Mouse (Mus musculus) stomach, embryonic 15.5 days (tissue): ENCODE measurements around the gene Cavin2. TPM values are rescaled to one million over a fixed set of nuclear protein-coding genes. Genes with fewer than 3 reads are reported as not detected.
A peak's percentile ranks its signal among the peaks of the same experiment; 100 is the strongest.

ENCODE experiments used
- ATAC-seq: fragments of 200-750 bp; cut with Nextera tagmentation; 2 replicates; pipeline ENCODE4 v1.8.0; 2017; ENCODE audit warnings: low read depth, moderate number of reproducible peaks, moderate TSS enrichment; ENCODE audit not compliant: insufficient read depth, low FRiP score
- H3K27ac ChIP-seq: fragments of 300-500 bp; sonication (generic); 2 replicates; pipeline ENCODE4 v1.5.1; 2015; ENCODE audit warnings: mild to moderate bottlenecking, inconsistent platforms
- H3K27me3 ChIP-seq: fragments of 300-500 bp; sonication (generic); replicated peaks from 2 replicates; pipeline ENCODE4 v1.6.1; 2015; ENCODE audit warnings: inconsistent platforms
- H3K36me3 ChIP-seq: fragments of 300-500 bp; sonication (generic); 2 replicates; pipeline ENCODE4 v1.6.1; 2015; ENCODE audit warnings: inconsistent platforms
- H3K4me1 ChIP-seq: fragments of 300-500 bp; sonication (generic); 2 replicates; pipeline ENCODE4 v1.6.1; 2015; ENCODE audit warnings: inconsistent platforms
- H3K4me2 ChIP-seq: fragments of 300-500 bp; sonication (generic); 2 replicates; pipeline ENCODE4 v1.6.1; 2015; ENCODE audit warnings: mild to moderate bottlenecking, inconsistent platforms
- H3K4me3 ChIP-seq: fragments of 300-500 bp; sonication (generic); replicated peaks from 2 replicates; pipeline ENCODE4 v1.5.1; 2015; ENCODE audit warnings: inconsistent platforms
- H3K9ac ChIP-seq: fragments of 300-500 bp; sonication (generic); 2 replicates; pipeline ENCODE4 v1.6.1; 2015; ENCODE audit warnings: inconsistent platforms
- H3K9me3 ChIP-seq: fragments of 300-500 bp; sonication (generic); 2 replicates; pipeline ENCODE4 v1.6.1; 2016; ENCODE audit warnings: inconsistent platforms
- WGBS: fragments of 180-500 bp; shearing (Covaris S2); methylation state at CpG from one replicate; pipeline ENCODE4 v1.1.7; 2015; 5-methylcytosine and 5-hydroxymethylcytosine counted together
- polyA plus RNA-seq: library from polyadenylated mRNA; unstranded; fragments of >200 nt; fragmentation: Nextera tagmentation; extraction: Ambion mirVana; gene quantifications from 2 replicates; pipeline ENCODE4 v1.2.1, GENCODE M21; 2015

Gene Cavin2
- polyA plus RNA-seq, 1 experiment from 2014 or later, result 83.9 TPM

DNA sequence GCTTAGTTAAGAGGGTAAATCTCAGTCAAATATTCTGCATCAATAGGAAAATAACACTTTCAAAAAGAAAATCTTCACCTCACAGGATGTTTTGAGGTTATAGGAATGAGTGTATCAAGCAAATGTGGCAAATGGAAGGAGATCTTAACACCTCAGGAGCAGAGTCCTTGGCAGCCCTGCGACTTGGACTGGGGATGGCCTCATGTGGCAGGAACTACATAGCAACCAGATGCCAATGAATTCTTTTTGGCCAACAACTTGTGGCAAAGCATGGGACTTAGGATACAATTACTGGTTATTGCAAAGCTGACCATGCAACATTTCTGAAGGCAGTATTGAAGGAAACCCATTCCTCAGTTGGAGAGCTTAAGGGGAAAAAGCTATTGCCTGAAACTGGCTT lies 39.6 kb downstream of the Cavin2 start:
- peaks cover 4% of the 10 kb centered on the region; the same call in 1 of the 2 replicates for H3K4me1 ChIP-seq
- no peak for ATAC-seq
- H3K4me2 ChIP-seq, result no peak overlapping the region
- H3K4me3 ChIP-seq, result no peak overlapping the region
- H3K27ac ChIP-seq, result no peak overlapping the region
- 88% methylated on average over 1 of the region's 1 CpGs for WGBS
- no peak overlapping the region for H3K9ac ChIP-seq
- H3K9me3 ChIP-seq, result no peaks in the 10 kb centered on the region
- no peaks in the 10 kb centered on the region for H3K27me3 ChIP-seq
- H3K36me3 ChIP-seq, result no peaks in the 10 kb centered on the region

DNA sequence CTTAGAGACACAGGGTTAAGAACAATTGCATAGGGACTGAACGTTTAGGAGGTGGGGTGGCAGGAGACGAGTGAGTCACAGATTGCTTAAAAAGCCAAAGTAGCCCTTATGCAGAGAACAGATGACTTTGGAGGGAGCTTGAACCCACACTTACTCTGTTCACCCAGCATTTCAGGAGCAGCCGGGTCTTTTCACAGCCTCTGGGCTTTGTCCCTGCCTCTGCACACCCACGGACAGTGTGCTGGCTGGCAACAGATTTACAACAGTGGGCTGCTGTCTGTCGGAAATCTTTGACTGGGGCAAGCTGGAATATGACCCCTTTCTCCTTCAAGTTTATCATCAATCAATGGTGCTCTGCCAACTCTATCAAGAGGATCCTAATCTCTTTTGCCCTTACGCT lies 44.1 kb downstream of the Cavin2 start:
- H3K4me3 ChIP-seq, result peak overlapping the region; percentile 35; the same call in 1 of the 2 replicates

DNA sequence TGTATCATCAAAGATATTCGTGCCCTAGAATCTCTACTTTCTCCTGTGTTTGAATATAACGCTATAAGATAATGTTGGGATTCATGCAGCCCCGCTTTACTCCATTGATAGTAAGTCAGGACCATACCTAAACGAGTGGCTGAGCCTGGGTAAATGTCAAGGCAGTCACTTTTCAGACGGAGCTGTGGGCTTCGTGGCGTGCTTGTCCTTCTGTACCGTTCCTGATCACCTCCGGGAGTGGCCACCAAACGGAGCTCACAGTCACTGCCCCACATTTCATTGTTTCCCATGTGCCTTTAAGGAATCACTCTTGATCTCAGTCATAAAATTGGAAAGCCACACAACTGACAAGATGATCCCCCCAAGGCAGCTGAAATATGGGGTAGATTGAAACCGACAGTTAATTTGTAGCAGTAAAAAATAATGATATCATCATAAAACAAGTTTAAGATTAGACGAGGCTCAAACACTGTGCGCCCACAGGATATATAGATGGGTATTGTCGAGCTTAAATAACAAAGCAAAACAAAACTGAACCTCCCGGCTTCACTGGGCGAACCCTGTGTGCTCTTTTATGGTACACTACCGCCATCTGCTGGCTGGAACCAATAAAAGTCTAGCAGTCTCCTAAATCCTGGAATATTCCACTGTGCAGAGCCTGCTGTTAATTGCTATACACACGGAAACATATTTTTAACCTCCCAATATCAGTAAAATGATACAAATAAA lies 44.8 kb downstream of the Cavin2 start:
- ATAC-seq, result peak; percentile 81; the same call in 1 of the 2 replicates
- Histone ChIP-seq H3K4me2 (peak overlapping the region; percentile 67), H3K9me3 (no peaks in the 10 kb centered on the region), H3K36me3 (no peaks in the 10 kb centered on the region), H3K4me1 (peaks cover 6% of the 10 kb centered on the region; the same call in 1 of the 2 replicates), H3K27me3 (no peaks in the 10 kb centered on the region), H3K9ac (no peak overlapping the region), H3K27ac (no peak overlapping the region), H3K4me3 (peak overlapping the region; percentile 35)
- WGBS, result 9% methylated on average over 18 of the region's 18 CpGs

More for the DNA sequence above, 44.1 kb downstream of the Cavin2 start:
- Histone ChIP-seq H3K27me3 (no peaks in the 10 kb centered on the region), H3K9ac (no peak overlapping the region), H3K36me3 (no peaks in the 10 kb centered on the region), H3K4me2 (peak overlapping the region; percentile 67), H3K9me3 (no peaks in the 10 kb centered on the region), H3K4me1 (peaks cover 6% of the 10 kb centered on the region; the same call in 1 of the 2 replicates), H3K27ac (no peak overlapping the region)
- WGBS, result 28% methylated on average over 6 of the region's 6 CpGs
- ATAC-seq, result no peak

DNA sequence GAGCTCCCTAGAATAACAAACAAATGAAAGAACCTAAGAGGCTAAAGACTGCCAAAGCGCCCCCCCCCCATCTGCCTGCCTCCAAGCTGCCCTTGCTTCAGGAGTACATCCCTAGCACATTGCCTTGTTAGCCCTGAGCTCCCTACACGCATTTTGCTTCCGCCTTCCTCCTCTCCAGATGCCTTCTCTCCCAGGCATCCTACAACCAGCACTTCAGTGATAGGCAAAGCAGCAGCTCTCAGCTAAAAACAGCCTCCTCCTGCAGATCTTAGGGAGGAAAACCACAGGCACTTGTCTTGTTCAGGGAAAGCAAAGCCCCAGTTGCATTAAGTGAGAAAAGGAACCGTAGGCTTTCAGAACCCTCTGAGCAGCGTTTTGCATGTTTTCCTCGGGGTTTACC lies 45.4 kb downstream of the Cavin2 start:
- H3K9me3 ChIP-seq, result no peaks in the 10 kb centered on the region
- no peaks in the 10 kb centered on the region for H3K27me3 ChIP-seq
- 26% methylated on average over 6 of the region's 6 CpGs for WGBS
- no peak overlapping the region for H3K4me2 ChIP-seq
- no peak overlapping the region for H3K9ac ChIP-seq
- H3K27ac ChIP-seq, result no peak overlapping the region
- H3K36me3 ChIP-seq, result no peaks in the 10 kb centered on the region
- ATAC-seq, result peak; percentile 67; the same call in 1 of the 2 replicates
- no peak overlapping the region for H3K4me3 ChIP-seq
- peaks cover 6% of the 10 kb centered on the region; the same call in 1 of the 2 replicates for H3K4me1 ChIP-seq

DNA sequence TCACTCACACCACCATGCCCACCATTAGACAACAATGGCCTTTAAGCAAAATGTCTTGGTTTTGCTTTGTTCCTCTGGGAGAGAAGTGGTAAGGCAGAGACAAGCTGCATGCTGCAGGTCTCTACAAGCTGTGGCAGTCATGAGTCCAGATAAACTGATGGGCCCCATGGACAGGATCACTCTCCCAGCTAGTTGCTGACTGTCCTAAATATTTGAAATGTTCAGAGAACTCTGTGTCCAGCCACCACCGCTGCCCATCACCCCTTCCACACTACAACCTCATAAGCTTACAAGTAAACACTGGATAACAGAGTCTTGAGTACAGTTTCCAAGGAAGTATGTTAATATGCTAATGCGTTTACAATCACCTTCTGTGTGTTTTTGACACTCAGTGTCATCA lies 46.2 kb downstream of the Cavin2 start:
- Histone ChIP-seq H3K4me1 (peaks cover 6% of the 10 kb centered on the region; the same call in 1 of the 2 replicates), H3K27ac (no peak overlapping the region), H3K9me3 (no peaks in the 10 kb centered on the region), H3K4me3 (no peak overlapping the region), H3K36me3 (no peaks in the 10 kb centered on the region), H3K4me2 (no peak overlapping the region), H3K9ac (no peak overlapping the region), H3K27me3 (no peaks in the 10 kb centered on the region)
- no peak for ATAC-seq
- WGBS, result 84% methylated on average over 2 of the region's 2 CpGs

DNA sequence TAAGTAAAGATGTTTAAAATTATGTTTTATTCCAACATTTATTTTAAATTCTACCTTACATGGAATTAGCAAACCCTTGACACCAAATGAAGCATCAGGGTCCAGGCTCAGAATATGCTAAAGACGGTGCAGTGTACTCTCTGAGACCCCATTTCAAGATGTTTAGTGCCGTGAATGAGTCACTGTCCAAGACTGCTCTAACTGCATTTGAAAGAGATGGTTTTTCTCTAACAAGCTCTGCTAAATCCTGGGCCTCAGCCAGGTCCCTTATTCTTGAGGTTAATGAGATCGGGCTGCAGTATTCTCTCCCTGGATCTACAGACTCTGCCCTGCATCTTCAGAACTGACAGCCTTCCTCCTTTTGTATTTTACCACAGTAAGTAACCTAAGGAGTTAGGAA lies 55.2 kb downstream of the Cavin2 start:
- WGBS, result 50% methylated on average over 3 of the region's 3 CpGs
- Histone ChIP-seq H3K36me3 (no peaks in the 10 kb centered on the region), H3K27me3 (no peaks in the 10 kb centered on the region), H3K4me3 (no peak overlapping the region), H3K9ac (no peak overlapping the region), H3K9me3 (no peaks in the 10 kb centered on the region), H3K27ac (no peak overlapping the region), H3K4me1 (no peaks in the 10 kb centered on the region; the same call in 1 of the 2 replicates), H3K4me2 (no peak overlapping the region)
- no peak for ATAC-seq

DNA sequence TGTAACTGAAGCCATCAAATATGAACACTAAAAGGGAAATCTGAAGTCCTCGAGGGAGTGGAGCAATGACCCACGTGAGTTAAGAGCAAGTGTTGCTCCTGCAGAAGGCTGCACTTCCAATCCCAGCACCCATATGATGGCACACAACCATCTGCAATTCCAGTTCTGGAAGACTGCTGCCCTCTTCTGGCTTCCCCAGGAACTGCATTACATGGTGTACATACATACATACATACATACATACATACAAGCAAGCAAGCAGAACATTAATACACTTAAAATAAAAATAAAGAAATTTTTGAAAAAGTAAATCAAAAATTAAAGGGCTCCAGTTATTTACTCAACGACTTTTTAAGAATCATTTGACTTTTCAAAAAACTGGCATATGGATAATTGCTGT lies 58.7 kb downstream of the Cavin2 start:
- ATAC-seq, result no peak
- Histone ChIP-seq H3K4me3 (no peak overlapping the region), H3K9ac (no peak overlapping the region), H3K4me2 (no peak overlapping the region), H3K27me3 (no peaks in the 10 kb centered on the region), H3K9me3 (no peaks in the 10 kb centered on the region), H3K36me3 (no peaks in the 10 kb centered on the region), H3K4me1 (no peaks in the 10 kb centered on the region; the same call in 1 of the 2 replicates), H3K27ac (no peak overlapping the region)
- WGBS, result 92% methylated on average over 3 of the region's 3 CpGs

DNA sequence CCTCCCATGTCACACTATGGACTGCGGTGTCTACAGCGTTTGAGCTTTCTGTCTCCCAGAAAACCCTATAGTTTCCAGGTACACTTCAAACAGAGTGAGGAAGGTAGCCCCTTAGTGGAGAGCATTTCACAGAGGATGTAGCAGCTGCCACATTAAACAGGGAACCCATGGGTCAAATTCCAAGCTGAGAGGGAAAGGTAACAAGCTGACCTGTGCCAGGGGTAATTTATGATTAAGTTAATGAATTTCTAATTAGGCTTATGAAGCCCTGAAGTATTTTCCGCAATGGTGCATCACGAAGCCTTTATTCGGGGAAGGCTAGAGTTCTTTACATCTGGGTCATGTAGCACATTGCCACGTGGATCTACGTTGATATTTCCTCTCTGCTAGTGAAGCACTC lies 59.7 kb downstream of the Cavin2 start:
- H3K9ac ChIP-seq, result no peak overlapping the region
- H3K9me3 ChIP-seq, result no peaks in the 10 kb centered on the region
- no peak overlapping the region for H3K27ac ChIP-seq
- no peak overlapping the region for H3K4me3 ChIP-seq
- no peak overlapping the region for H3K4me2 ChIP-seq
- WGBS, result 82% methylated on average over 7 of the region's 7 CpGs
- H3K4me1 ChIP-seq, result no peaks in the 10 kb centered on the region; the same call in 1 of the 2 replicates
- H3K36me3 ChIP-seq, result no peaks in the 10 kb centered on the region
- no peaks in the 10 kb centered on the region for H3K27me3 ChIP-seq
- no peak for ATAC-seq

DNA sequence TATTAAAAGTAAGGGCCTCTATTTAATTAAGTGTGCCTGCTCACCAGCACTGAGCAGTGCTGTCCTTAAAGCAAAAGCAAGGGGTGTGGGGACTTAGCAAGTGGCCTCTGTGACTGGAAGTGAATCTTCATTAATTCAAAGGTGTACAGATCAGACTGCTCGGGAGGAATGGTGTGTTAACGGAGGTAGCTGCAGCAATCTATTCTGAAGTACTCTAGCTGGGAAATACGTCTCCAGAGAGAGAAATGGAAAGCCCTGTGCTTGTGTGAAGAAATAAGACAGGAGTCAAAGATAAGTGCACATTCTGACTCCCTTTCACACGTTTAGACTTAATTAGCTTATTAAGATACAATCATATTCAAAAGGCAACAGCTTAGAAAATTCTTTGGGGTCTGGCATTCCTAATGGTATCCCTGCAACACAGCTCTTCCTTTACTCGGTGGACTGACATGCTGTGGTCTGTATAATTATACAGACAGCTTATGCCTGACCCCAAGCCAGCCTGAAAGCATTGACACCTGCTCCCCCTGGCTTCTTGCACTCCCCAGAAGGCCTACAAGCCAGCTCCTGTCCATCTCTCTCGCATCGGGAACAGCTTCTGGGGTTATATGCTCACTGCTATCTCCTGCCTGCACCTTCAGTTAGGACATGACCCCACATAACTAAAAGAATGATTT lies 60.5 kb downstream of the Cavin2 start:
- Histone ChIP-seq H3K9ac (no peak overlapping the region), H3K4me1 (no peaks in the 10 kb centered on the region), H3K27ac (no peak overlapping the region), H3K9me3 (no peaks in the 10 kb centered on the region), H3K4me3 (no peak overlapping the region), H3K36me3 (no peaks in the 10 kb centered on the region), H3K27me3 (no peaks in the 10 kb centered on the region), H3K4me2 (no peak overlapping the region)
- 63% methylated on average over 7 of the region's 7 CpGs for WGBS
- no peak for ATAC-seq

Other genes starting within 250 kb of the Cavin2 start
- gene Nabp1, start 189.3 kb downstream of the Cavin2 start, polyA plus RNA-seq, result 17.2 and 17.5 TPM in 2 replicates